Mouse (Mus musculus) T-helper 2 cell (primary cell): ENCODE data around the gene Sbk3.

ENCODE experiments used
- in situ Hi-C: fragments of 300-600 bp; cut with MboI, MseI; formaldehyde crosslinking; loops from one replicate; pipeline ENCODE4 v1.15.1; 2025; ENCODE audit warnings: high pct_unique_total_duplicates

Gene Sbk3

GRCm38 (mm10) chr7:4915669-4916416, 55.1 kb downstream of the Sbk3 start:
- in situ Hi-C loops: no loop called here
